Mouse (Mus musculus) mature B cell (primary cell): Measurements from ENCODE around the gene Radil.

ENCODE experiments used
- in situ Hi-C: fragments of 300-500 bp; cut with MboI; formaldehyde crosslinking; loops from 2 replicates; pipeline ENCODE4 v1.14.3; 2019

Gene Radil

DNA sequence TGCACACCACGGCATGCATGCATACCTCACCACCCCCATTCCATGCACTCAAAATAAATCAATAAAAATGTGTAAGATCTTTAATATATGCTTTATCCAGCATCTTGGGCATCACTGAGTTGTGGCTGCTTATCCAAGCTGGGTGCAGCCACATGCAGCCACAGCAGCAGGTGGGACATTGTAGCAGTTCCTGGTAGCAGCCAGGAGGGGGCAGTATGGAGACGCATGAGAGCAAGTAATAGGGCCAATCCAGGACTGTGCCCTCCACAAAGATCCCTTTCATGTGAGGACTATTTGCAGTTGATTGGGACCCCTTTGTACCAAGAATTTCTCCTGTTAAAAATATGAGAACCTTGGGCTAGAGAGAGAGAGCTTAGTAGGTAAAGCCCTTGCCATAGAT, 68.4 kb downstream of the Radil start:
- in situ Hi-C loops, result no loop called here

DNA sequence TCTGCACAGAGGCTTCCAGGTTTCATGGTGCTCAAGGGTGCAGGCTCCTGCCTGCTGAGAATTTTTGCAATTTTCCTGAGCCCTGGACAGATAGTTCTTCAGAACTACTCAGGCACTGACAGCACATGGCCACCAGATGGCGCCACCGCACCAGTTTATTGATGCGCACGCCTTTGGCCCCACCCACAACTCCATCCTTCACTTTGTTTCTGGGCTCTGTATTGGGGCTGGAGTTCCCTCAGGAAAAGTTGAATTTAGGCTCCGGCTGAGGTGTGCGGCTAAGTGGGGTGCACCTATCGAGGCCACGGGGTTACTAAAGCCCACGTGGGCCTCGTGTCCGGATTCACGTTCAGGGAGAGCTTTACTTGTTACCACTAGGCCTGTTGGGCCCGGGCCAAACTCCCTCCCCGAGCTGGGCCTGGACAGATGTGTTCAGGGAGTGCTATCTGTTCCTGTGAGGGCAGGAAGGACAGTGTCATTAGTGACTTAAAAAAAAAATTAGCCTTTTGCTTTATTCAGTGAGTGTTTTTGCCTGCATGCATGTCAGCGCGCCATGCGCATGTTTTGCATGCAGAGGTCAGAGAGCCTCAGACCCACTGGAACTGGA, 72.0 kb downstream of the Radil start:
- in situ Hi-C loops, result no loop called here

DNA sequence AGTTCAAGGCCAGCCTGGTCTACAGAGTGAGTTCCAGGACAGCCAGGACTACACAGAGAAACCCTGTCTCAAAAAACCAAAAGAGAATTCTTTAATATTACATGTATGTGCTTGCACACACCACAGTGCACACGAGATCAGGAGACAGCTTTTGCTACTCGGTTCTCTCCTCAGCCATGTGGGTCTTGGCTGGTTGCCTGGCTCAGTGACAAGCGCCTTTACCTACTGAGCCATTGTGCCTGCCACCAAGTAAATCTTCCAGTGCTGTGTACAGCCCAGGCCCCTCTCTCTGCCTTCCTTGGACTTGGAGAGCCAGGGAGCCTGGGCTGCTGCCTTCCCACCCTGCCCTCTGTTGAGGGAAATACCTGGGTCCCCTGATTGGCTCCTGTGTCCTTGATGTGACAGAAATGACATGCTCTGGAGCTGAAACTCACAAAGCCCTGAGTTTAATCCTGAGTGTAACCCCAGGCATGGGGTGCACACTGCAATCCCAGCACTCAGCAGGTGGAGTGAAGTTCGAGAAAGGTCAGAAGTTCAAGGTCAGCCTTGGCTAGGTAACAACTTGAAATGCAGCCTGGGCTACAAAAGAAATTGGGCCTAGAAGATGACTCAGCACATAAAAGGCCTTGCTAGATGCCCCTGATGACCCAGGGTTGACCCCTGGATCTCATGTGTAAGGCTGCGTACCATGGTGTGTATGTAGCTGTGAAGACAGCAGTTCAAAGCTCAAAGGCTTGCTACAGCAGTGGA, 72.9 kb downstream of the Radil start:
- in situ Hi-C loops, result no loop called here

DNA sequence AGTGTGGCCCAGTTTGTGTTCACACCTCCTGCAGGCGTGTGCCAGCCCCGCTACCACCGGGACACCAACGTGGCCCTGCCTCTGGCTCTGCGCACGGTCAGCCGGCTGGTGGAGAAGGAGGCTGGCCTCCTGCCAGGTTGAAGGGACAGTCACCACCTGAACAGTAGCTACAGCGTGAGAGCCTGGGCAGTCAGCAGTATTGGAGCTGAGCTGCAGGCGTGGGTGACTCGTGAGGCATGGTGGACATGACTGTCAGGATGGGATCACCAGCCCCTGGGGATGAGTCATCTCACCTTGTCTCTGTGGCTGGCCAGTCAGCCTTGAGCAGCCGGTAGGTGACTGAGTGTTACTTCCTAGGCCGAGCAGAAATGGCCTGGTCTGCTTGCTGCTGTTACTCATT, 73.6 kb downstream of the Radil start:
- in situ Hi-C loops, result no loop called here

DNA sequence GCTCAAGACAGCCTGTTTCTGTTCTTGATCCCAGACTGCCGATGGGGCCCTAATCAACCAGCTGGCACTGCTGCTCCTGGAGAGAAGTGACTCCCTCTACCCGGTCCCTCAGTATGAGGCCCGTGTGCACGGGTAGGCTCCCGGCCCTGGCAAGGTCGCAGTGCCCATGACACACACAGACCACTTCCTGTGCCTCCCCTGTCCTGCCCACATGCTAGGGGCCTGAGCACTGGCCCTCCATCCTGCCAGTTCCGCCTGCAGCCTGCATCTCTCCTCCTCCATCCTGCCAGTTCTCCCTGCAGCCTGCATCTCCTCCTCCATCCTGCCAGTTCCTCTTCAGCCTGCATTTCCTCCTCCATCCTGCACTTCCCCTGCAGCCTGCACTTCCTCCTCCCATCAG, 75.2 kb downstream of the Radil start:
- in situ Hi-C loops, result no loop called here

DNA sequence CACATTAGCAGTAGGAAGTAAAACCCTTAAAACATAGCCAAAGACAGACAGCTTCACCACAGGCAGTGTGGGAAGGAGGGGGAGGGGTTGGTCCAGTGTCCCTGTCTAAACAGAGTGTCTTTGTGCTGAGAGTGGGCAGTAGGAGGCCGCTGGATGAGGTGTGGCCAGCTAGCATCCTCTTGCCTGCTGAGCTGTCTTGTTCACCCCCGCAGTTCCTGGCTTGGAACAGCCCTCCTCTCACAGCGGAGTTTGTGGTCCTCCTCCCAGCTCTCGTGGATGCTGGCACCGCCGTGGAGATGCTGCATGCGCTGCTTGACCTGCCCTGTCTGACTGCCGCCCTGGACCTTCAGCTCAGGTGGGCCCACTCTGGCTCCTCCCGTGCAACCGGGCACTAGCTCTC, 77.2 kb downstream of the Radil start:
- in situ Hi-C loops, result no loop called here

DNA sequence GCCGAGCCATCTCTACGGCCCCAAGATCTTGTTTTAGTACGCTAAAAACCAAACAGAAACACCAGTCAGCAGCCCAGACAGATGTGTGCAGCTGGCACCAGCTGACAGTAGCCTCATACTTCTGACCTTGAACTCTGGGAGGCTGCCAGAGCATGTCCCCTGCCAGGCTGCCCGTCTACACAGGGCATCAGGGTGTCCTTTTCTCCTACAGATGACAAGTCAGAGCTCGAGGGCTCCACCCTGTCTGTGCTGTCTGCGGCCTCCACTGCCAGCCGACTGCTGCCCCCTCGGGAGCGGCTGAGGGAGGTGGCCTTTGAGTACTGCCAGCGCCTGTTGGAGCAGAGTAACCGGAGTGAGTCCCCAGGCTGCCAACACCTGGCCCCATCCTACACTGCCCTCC, 81.1 kb downstream of the Radil start:
- in situ Hi-C loops, result no loop called here

DNA sequence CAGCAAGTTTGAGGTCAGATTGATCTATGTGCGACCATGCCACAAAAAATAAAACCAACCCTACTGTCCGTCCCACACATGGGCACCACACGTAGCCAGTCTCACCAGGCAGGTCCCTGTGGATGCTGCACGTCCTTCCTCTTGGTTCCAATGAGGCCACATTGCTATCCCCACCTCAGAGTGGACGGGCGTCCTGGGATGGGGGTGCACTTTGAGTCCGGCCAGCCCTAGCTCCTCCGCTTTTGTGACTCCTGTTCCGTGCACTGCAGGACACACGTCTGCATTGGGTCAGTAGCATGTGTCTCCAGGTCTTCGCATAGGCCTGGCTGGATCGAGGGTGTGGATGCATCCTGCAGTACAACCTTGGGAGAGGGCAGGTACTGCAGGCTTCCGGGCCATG, 82.5 kb downstream of the Radil start:
- in situ Hi-C loops, result no loop called here

DNA sequence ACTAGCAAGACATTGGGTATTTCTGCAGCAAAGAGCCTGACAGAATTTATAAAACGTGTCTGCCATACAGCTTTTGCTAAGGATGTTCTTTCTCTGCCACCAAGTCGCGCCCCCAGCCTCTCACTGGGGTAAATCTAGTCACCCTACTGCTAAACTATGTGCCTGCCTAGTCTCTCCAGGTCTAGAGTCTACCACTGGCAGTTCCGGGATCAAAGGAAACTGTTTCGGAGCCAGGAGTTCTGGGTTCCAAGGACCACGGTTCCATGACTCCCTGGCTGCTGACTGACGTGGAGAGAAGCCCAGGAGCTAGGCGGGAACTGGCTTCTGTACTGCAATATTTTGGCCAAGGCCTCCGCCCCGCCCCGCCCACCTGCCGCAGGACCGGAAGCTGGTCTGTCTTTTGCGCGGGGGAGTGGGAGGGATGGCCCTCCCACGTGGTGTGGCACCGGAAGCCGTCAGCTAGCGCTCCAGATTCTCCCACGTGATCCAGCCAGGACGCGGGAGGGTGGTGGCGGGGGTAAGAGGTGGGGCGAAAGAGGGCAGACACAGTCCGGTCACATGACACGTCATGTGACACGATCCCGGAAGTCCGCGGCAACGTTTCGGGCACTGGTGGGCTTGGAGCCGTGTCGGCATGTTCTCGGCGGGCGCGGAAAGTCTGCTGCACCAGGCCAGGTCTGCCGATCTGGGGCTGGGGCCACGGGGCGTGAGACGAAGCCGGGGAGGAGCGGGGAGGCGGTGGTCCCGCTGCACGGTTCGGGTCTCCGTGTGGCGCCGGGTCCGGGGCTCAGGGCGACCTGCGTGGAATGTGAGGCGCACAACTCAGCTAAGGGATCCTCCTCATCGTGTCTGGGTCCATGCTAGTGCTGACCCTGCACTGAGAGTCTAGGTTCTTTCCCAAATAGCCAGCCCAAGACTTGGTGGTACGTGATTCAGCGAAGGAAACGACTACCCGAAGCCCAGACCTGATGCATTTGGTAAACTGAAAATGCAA, 87.1 kb downstream of the Radil start, which contains the start of gene Ap5z1:
Ap5z1 (plus strand) TSS at position 484 of the 994 bp plus-strand sequence.
- in situ Hi-C loops, result no loop called here

DNA sequence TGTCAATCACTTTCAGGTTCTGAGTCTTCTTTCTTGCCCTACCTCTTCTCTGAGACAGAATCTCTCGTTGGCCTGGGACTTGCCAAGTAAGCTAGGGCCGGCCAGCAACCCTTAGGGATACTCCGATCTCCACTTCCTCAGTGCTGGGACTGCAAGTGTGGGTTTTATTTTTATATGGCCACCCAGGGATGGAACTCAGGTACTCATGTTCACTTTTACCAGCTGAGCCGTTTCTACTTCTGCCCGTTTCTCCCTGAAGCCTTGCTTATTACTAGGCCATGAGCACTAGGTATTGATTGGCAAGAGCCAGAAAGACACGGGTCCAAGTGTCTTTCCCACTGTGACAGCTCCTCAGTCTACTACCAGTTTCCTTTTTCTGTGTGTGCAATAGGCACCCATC, 87.9 kb downstream of the Radil start:
- in situ Hi-C loops, result no loop called here

DNA sequence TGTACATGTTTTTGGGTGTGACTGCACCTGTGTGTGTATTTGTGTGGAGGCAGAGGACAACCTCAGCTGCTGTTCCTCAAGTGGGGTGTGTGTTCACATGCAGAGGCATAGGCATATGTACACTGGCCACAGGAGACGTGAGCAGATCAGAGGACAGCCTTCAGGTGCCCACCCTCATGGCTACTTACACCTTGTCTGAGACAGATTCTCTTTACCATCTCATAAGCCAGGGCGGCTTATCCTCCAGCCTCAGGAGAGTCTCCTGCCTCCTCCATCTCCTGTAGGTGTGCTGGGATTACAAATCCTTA, 88.3 kb downstream of the Radil start:
- in situ Hi-C loops, result no loop called here

DNA sequence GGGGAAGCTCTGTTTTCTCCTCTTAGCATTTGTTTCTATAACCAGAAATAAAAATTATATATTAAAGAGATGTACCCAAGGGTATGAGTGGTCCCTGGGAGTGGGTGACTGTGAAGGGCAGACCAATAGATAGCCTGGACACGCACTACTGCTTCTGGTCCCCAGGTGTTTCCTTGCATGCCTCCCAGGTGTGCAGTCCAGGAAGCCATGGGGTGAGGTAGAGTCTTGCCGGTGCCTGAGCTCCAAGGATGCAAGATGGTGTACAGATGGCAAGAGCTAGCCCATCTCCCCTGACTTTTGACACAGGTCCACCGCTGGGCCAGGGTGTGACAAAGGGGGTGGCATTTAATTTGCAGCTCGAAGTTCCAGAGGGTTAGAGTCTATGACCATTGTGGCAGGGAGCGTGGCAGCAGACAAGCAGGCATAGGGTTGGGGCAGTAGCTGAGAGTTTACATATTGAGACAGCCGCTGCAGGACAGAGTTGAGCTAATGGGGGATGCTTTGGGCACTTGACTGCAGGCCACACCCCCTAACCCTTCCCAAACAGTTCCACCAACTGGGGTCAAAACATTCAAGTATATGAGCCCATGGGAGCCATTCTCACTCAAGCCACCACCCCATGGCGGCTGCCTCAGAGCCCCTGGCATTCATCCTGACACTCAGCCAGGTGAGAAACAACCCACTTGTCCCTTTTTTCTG, 88.8 kb downstream of the Radil start:
- in situ Hi-C loops, result no loop called here

DNA sequence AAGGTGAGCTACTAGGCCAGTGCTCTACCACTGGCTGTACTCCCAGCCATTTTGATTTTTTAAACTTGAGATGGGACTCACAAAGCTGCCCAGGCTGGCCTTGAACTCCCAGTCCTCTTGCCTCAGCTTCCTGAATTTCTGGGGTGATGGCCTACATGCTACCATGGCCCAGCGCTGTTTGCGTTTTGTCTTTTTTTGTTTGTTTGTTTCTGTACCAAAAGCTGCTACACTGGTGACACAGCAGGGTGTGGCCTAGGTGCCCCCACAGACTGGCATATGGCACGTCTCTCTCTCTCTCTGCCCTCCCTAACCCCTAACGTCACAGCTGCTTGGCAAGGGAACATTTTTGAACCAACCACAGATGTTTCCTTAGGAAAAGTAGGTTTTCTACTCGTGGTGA, 91.1 kb downstream of the Radil start:
- in situ Hi-C loops, result no loop called here

DNA sequence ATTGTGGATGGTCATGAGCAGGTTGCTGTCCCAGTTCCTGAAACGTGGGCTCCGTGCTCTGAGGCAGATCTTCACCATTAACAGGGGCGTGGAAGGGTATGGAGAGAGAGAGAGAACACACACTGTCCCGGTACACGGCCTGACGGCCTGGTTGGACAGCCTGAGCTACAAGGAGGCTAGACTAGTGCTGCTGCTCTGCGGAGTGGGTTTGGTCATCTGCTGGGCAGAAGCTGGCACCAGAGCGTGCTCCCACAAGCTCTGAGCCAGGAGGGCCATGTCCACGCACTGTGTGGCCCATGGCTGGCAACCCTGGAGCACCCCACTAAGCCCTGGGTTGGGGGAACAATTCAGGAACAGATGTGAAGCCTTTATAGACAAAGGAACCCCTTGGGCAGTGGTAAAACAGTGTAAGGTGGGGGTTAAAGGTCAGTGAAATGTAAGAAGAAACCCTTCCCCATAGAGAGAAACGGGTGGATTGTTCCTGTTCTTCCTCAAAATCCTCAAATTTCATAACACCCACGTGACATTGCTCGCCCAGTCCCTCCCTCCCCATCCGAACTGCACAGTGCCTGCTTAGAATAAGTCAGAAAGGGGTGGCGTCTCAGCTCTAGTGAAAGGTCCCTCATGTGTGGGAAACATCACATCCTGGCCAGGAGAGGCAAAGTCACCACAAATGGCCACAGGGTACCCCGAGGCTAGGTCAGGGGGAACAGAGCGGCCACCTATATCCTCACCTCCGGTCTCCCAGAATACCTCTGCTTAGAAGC, 91.9 kb downstream of the Radil start:
- in situ Hi-C loops, result no loop called here

DNA sequence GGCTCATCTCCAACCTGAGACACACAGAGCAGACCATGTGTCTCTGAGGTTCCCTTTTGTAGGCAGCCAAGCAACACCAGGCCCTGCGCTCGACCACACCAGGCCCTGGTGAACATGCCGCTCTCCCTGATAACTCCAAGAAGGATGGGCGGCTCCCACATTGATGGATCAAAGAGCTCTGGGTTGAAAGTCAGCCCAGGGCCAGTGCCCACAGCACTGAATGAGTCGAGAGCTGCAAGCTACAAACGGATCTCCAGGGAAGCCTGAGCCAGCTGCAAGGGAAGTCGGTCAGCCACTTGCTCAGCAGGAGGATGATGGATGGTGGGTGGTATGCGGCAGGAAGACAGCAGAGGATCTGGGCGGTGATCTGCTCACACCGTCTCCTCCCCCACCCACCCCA, 93.6 kb downstream of the Radil start:
- in situ Hi-C loops, result no loop called here

DNA sequence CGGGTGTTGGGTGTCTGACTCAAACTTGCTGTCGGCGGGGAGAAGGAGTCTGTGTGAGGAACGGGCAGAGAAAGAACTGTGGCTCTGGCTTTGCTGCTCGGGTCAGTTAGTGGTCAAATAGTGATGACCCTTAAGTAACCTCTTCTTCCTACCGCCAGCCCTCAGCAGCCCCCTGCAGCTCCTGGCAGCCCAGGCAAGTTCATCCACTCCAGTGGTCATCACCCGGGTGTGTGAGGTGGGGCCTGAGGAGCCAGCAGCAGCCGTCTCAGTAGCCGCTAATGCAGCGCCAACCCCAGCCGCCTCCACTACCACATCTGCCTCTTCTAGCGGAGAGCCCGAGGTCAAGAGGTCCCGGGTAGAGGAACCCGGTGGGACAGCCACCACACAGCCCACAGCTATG, 94.6 kb downstream of the Radil start:
- in situ Hi-C loops, result no loop called here

DNA sequence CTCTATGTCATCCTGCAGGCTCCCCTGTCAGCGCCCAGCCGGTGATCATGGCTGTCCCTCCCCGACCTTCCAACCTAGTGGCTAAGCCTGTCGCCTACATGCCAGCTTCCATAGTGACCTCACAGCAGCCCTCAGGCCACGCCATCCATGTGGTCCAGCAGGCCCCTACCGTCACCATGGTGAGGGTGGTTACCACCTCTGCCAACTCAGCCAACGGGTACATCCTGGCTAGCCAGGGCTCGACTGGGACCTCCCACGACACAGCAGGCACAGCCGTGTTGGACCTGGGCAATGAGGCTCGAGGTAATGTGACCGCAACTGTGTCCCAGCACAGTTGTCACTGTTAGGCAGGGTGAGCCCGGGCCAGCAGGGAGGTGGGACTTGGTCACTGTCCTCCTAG, 97.2 kb downstream of the Radil start:
- in situ Hi-C loops, result no loop called here

DNA sequence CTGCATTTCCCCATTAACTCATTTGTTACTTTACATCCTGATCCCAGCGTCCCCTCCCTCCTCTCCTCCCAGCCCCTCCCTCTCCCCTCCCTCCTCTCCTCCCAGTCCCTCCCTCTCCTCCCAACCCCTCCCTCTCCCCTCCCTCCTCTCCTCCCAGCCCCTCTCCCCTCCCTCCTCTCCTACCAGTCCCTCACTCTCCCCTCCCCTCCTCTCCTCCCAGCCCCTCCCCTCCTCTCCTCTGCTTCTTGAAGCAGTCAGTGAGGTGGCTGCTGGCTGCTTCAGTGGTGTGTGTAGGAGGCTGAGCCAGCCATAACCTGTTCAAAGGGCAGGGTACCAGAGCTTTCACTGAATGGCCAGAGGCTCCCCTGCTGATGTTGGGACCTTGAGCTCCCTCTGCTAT, 99.1 kb downstream of the Radil start:
- in situ Hi-C loops, result no loop called here

DNA sequence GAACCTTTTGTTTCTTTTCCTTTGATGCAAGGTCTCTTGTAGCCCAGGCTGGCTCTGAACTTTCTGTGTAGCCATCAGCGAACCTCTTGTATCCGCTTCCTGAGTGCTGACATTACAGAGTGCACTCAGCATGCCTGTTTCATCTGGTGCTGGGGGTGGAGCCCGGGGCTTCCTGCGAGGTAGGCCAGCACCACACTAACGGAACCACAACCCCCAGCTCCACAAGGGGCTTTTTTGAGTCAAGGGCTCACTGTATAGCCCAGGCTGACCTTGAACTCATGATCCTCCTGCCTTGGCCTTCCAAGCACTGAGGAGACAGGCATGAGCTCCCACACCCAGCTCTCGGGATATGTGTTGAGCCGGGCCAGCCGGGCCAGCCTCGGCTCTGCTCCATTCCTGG, 100.1 kb downstream of the Radil start:
- in situ Hi-C loops, result no loop called here

DNA sequence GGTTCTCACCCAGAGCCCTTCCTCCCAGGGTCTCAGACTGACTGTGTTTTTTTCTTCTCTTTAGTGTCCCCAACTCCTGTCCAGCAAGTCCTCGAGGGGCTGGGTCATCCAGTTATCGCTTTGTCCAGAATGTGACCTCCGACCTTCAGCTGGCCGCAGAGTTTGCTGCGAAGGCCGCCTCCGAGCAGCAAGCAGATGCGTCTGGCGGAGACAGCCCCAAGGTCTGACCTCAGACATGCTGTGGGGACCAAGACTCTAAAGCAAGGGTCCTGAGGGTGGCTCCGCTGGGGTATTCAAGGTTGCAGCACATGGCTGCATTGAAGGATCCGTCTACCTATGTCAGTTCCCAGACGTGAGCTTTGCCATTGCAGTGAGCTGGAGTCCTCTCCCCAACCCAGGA, 102.3 kb downstream of the Radil start:
- in situ Hi-C loops, result loop anchor here (10.0 kb wide), 1 partner anchor 84 kb away; no protein-coding TSS in a partner anchor

DNA sequence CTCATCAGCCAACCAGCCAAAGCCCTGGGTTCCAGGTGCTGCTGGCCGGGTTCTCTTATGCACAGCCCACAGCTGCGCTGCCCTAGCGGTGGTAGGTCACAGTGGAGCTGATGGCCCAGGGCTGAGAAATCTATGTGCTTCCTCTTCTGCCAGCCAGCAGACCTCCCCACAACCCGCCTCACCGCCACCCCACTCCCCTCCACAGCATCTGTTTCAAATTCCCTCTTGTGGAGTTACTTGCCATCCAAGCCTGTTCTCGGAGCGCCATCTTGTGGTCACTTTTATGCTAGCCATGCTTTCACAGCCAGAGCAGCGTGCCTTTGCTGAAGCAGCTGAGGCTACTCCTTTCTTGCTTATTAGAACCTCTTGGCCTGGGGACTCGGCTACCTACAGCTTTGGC, 102.8 kb downstream of the Radil start:
- in situ Hi-C loops, result loop anchor here (10.0 kb wide), 1 partner anchor 83 kb away; no protein-coding TSS in a partner anchor
